Mouse (Mus musculus): ENCODE results near the gene Dusp10. TPM values are rescaled to one million over a fixed set of nuclear protein-coding genes. Genes with fewer than 3 reads are reported as not detected.

Gene Dusp10
- polyA plus RNA-seq, 1 experiment from 2014 or later = 6.5 TPM

GRCm38 (mm10) chr1:184019722-184020107 lies 6.6 kb downstream of the Dusp10 start:
- no peak overlapping the region for H3K27ac ChIP-seq (ENCODE audit: low read depth, low read length)

GRCm38 (mm10) chr1:184023971-184024370 lies 10.9 kb downstream of the Dusp10 start:
- Histone ChIP-seq H3K4me1 (replicated peaks; ENCODE audit: control insufficient read depth, insufficient read depth, low read length) (no peaks in the 10 kb centered on the region), H3K9ac (ENCODE audit: low read depth, low read length) (no peak overlapping the region), H3K4me3 (ENCODE audit: low read depth, low read length) (no peak overlapping the region), H3K4me2 (replicated peaks; ENCODE audit: low read depth, low read length) (no peak overlapping the region), H3K27me3 (ENCODE audit: control insufficient read depth, insufficient read depth, low read length) (no peaks in the 10 kb centered on the region), H3K36me3 (ENCODE audit: control insufficient read depth, insufficient read depth, low read length) (no peaks in the 10 kb centered on the region), H3K27ac (ENCODE audit: low read depth, low read length) (no peak overlapping the region), H3K9me3 (ENCODE audit: control insufficient read depth, low read length) (no peaks in the 10 kb centered on the region)
- 49% methylated on average over 2 of the region's 2 CpGs for WGBS
- DNase-seq (ENCODE audit: low spot score) = no peak
- no peak for ATAC-seq (ENCODE audit: low FRiP score)

More at GRCm38 (mm10) chr1:184019722-184020107, 6.6 kb downstream of the Dusp10 start:
- H3K36me3 ChIP-seq (ENCODE audit: control insufficient read depth, insufficient read depth, low read length) = no peaks in the 10 kb centered on the region
- no peaks in the 10 kb centered on the region for H3K27me3 ChIP-seq (ENCODE audit: control insufficient read depth, insufficient read depth, low read length)
- WGBS = 43% methylated on average over 6 of the region's 6 CpGs
- no peak for ATAC-seq (ENCODE audit: low FRiP score)
- no peak for DNase-seq (ENCODE audit: low spot score)
- H3K4me2 ChIP-seq (replicated peaks; ENCODE audit: low read depth, low read length) = no peak overlapping the region
- no peak overlapping the region for H3K4me3 ChIP-seq (ENCODE audit: low read depth, low read length)
- H3K9ac ChIP-seq (ENCODE audit: low read depth, low read length) = no peak overlapping the region
- no peaks in the 10 kb centered on the region for H3K4me1 ChIP-seq (replicated peaks; ENCODE audit: control insufficient read depth, insufficient read depth, low read length)
- H3K9me3 ChIP-seq (ENCODE audit: control insufficient read depth, low read length) = no peaks in the 10 kb centered on the region

GRCm38 (mm10) chr1:184024631-184025030 lies 11.5 kb downstream of the Dusp10 start:
- no peak overlapping the region for H3K27ac ChIP-seq (ENCODE audit: low read depth, low read length)
- H3K36me3 ChIP-seq (ENCODE audit: control insufficient read depth, insufficient read depth, low read length) = no peaks in the 10 kb centered on the region
- H3K4me2 ChIP-seq (replicated peaks; ENCODE audit: low read depth, low read length) = no peak overlapping the region
- H3K9ac ChIP-seq (ENCODE audit: low read depth, low read length) = no peak overlapping the region
- H3K9me3 ChIP-seq (ENCODE audit: control insufficient read depth, low read length) = no peaks in the 10 kb centered on the region
- no peaks in the 10 kb centered on the region for H3K27me3 ChIP-seq (ENCODE audit: control insufficient read depth, insufficient read depth, low read length)
- 90% methylated on average over 2 of the region's 2 CpGs for whole genome bisulfite sequencing
- ATAC-seq (ENCODE audit: low FRiP score) = no peak
- no peaks in the 10 kb centered on the region for H3K4me1 ChIP-seq (replicated peaks; ENCODE audit: control insufficient read depth, insufficient read depth, low read length)
- no peak overlapping the region for H3K4me3 ChIP-seq (ENCODE audit: low read depth, low read length)
- no peak for DNase-seq (ENCODE audit: low spot score)

- H3K27me3 ChIP-seq (ENCODE audit: control insufficient read depth, insufficient read depth, low read length) = no peaks in the 10 kb centered on the region
- no peak overlapping the region for H3K4me3 ChIP-seq (ENCODE audit: low read depth, low read length)
- no peak overlapping the region for H3K9ac ChIP-seq (ENCODE audit: low read depth, low read length)
- no peak for ATAC-seq (ENCODE audit: low FRiP score)
- no peaks in the 10 kb centered on the region for H3K36me3 ChIP-seq (ENCODE audit: control insufficient read depth, insufficient read depth, low read length)
- H3K9me3 ChIP-seq (ENCODE audit: control insufficient read depth, low read length) = no peaks in the 10 kb centered on the region
- H3K4me1 ChIP-seq (replicated peaks; ENCODE audit: control insufficient read depth, insufficient read depth, low read length) = no peaks in the 10 kb centered on the region
- WGBS = 90% methylated on average over 5 of the region's 5 CpGs
- DNase-seq (ENCODE audit: low spot score) = no peak
- no peak overlapping the region for H3K27ac ChIP-seq (ENCODE audit: low read depth, low read length)
- no peak overlapping the region for H3K4me2 ChIP-seq (replicated peaks; ENCODE audit: low read depth, low read length)
Observed at GRCm38 (mm10) chr1:184025079-184025478, 12.0 kb downstream of the Dusp10 start.

GRCm38 (mm10) chr1:184027039-184027438 lies 13.9 kb downstream of the Dusp10 start:
- Histone ChIP-seq H3K36me3 (ENCODE audit: control insufficient read depth, insufficient read depth, low read length) (no peaks in the 10 kb centered on the region), H3K9me3 (ENCODE audit: control insufficient read depth, low read length) (no peaks in the 10 kb centered on the region), H3K4me1 (replicated peaks; ENCODE audit: control insufficient read depth, insufficient read depth, low read length) (no peaks in the 10 kb centered on the region), H3K4me2 (replicated peaks; ENCODE audit: low read depth, low read length) (no peak overlapping the region), H3K27ac (ENCODE audit: low read depth, low read length) (no peak overlapping the region), H3K4me3 (ENCODE audit: low read depth, low read length) (no peak overlapping the region), H3K9ac (ENCODE audit: low read depth, low read length) (no peak overlapping the region), H3K27me3 (ENCODE audit: control insufficient read depth, insufficient read depth, low read length) (no peaks in the 10 kb centered on the region)
- ATAC-seq (ENCODE audit: low FRiP score) (no peak), DNase-seq (ENCODE audit: low spot score) (no peak)
- 95% methylated on average over 3 of the region's 3 CpGs for WGBS

DNA sequence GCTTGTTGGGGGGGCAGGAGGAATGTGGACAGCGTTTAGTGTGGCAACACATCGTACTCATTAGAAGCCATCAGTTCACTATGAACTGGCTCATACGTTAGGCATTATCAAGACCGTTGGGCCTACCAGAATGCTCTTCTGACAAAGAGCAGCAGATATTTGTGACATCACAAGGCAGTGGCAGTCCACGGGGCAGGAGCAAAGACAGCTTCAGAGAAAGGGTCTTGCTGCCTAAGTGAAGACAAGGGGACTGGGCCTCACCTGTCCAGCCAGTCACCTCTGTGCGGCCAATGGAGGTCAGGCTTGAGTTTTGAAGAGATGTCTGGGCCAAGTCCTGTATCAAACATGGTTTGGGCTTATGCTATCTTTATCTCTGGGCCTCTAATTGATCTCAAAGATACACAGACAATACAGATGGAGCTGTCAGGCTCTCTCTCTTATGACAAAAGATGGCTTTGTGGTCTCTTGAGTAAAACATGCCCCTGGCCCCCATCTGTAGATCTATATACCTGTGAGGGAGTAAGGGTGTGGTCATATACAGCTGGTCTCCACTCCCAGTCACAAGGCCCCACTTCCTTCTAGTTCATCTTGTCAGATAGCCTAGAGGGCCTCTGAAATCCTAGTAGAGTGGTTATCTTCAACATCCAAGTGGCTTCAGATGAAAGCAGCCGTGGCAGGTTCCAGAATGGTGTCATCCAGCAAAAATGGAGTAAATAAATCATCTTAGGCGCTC lies 17.1 kb downstream of the Dusp10 start:
- no peaks in the 10 kb centered on the region for H3K36me3 ChIP-seq (ENCODE audit: control insufficient read depth, insufficient read depth, low read length)
- no peak overlapping the region for H3K4me3 ChIP-seq (ENCODE audit: low read depth, low read length)
- DNase-seq (ENCODE audit: low spot score) = no peak
- no peaks in the 10 kb centered on the region for H3K27me3 ChIP-seq (ENCODE audit: control insufficient read depth, insufficient read depth, low read length)
- no peaks in the 10 kb centered on the region for H3K9me3 ChIP-seq (ENCODE audit: control insufficient read depth, low read length)
- ATAC-seq (ENCODE audit: low FRiP score) = no peak
- H3K4me1 ChIP-seq (replicated peaks; ENCODE audit: control insufficient read depth, insufficient read depth, low read length) = no peaks in the 10 kb centered on the region
- H3K9ac ChIP-seq (ENCODE audit: low read depth, low read length) = no peak overlapping the region
- H3K27ac ChIP-seq (ENCODE audit: low read depth, low read length) = no peak overlapping the region
- no peak overlapping the region for H3K4me2 ChIP-seq (replicated peaks; ENCODE audit: low read depth, low read length)
- WGBS = 92% methylated on average over 8 of the region's 8 CpGs

GRCm38 (mm10) chr1:184032682-184033389 lies 19.7 kb downstream of the Dusp10 start:
- no peaks in the 10 kb centered on the region for H3K36me3 ChIP-seq (ENCODE audit: control insufficient read depth, insufficient read depth, low read length)
- H3K4me3 ChIP-seq (ENCODE audit: low read depth, low read length) = peak overlapping the region; percentile 58
- no peaks in the 10 kb centered on the region for H3K9me3 ChIP-seq (ENCODE audit: control insufficient read depth, low read length)
- H3K27me3 ChIP-seq (ENCODE audit: control insufficient read depth, insufficient read depth, low read length) = no peaks in the 10 kb centered on the region
- ATAC-seq (ENCODE audit: low FRiP score) (no peak), DNase-seq (ENCODE audit: low spot score) (no peak)
- H3K27ac ChIP-seq (ENCODE audit: low read depth, low read length) = peak overlapping the region; percentile 97
- H3K9ac ChIP-seq (ENCODE audit: low read depth, low read length) = peak overlapping the region; percentile 91
- peak overlapping the region; percentile 90 for H3K4me2 ChIP-seq (replicated peaks; ENCODE audit: low read depth, low read length)
- WGBS = 21% methylated on average over 19 of the region's 19 CpGs
- no peaks in the 10 kb centered on the region; the same call in 1 of the 2 replicates for H3K4me1 ChIP-seq (replicated peaks; ENCODE audit: control insufficient read depth, insufficient read depth, low read length)

DNA sequence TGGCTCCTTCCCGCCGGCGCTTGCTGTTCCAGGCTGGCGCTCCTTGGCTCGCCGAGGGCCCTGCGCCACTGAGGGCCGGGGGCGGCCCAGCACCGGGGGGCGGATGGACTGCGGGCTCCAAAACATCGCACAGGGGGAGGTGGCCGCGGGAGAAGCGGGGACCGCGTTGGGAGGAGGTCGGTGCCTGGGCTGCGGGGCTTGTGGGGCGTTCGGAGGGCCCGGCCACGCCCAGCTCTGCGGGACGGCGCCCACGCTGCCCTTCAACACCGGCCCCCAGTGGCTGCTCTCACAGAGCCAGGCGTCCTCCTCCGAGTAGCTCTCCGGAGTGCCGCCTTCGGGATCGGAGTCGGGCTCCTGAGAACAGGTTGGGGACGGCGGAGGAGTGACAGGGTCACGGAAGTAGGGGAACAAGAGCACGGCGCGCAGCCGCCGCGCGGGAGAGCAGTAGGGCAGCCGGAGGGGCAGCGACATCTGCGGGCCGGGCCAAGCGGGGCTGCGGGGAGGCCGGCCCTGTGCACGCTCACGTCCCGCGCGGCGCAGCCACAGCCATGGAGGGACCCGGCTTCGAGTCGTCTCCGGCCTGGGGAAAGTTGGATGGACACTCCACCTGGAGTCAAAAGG lies 20.4 kb downstream of the Dusp10 start:
- H3K4me3 ChIP-seq (ENCODE audit: low read depth, low read length) = peak overlapping the region; percentile 58
- no peaks in the 10 kb centered on the region for H3K36me3 ChIP-seq (ENCODE audit: control insufficient read depth, insufficient read depth, low read length)
- no peaks in the 10 kb centered on the region for H3K27me3 ChIP-seq (ENCODE audit: control insufficient read depth, insufficient read depth, low read length)
- DNase-seq (ENCODE audit: low spot score) (peak; percentile 78), ATAC-seq (ENCODE audit: low FRiP score) (peak; percentile 84)
- peak overlapping the region; percentile 91 for H3K9ac ChIP-seq (ENCODE audit: low read depth, low read length)
- WGBS = under 1% methylated on average over 58 of the region's 63 CpGs
- no peaks in the 10 kb centered on the region; the same call in 1 of the 2 replicates for H3K4me1 ChIP-seq (replicated peaks; ENCODE audit: control insufficient read depth, insufficient read depth, low read length)
- H3K27ac ChIP-seq (ENCODE audit: low read depth, low read length) = peak overlapping the region; percentile 97
- H3K9me3 ChIP-seq (ENCODE audit: control insufficient read depth, low read length) = no peaks in the 10 kb centered on the region
- peak overlapping the region; percentile 90 for H3K4me2 ChIP-seq (replicated peaks; ENCODE audit: low read depth, low read length)

All from hindbrain, embryonic 11.5 days (tissue).